Mouse (Mus musculus) granulocyte monocyte progenitor cell, adult 5-6 weeks (primary cell): ENCODE results near the gene Slc4a1. TPM values are rescaled to one million over a fixed set of nuclear protein-coding genes. Genes with fewer than 3 reads are reported as not detected.
"Not testable (repeated sequence)": the region's sequence is repeated elsewhere in the genome, so short reads cannot be mapped to it uniquely, and the experiment has no call there.

Experiments used
- ATAC-seq: replicated peaks from 2 replicates; pipeline ENCODE4 v1.8.0; 2016; ENCODE audit warnings: mild to moderate bottlenecking, moderate TSS enrichment, inconsistent platforms; ENCODE audit not compliant: poor library complexity, severe bottlenecking
- total RNA-seq, 2 experiments: library from RNA; stranded (forward) in 1 of 2; stranded (reverse) in 1 of 2; fragments of 200-712, 200-1000 nt in 1 of 2; fragments of >200 nt in 1 of 2; fragmentation: Nextera tagmentation in 1 of 2; gene quantifications; 2 replicates each; pipeline ENCODE4 v1.2.3; 2014 to 2017

The Slc4a1 gene
- not detected in 2 replicates for total RNA-seq (2014; fragmentation: Nextera tagmentation)
- total RNA-seq (2017), result under 0.01 and 1.6 TPM in 2 replicates

DNA sequence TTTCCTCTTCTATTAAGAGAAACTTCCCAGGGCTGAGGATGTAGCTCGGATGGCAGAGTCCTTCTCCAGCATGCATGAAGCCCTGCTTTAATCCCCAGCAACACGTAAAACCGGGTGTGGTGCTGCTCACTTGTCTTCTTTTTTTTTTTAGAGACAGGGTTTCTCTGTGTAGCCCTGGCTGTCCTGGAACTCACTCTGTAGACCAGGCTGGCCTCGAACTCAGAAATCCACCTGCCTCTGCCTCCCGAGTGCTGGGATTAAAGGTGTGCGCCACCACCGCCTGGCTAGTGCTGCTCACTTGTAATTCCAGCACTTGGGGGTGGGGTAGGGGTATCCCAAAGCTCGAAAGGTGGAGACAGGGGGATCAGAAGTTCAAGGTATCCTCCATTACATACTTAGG lies at the start of gene Slc4a1:
Gene Slc4a1, minus strand, starts transcription at position 101 of the 400 bp plus-strand sequence.
- not testable (repeated sequence) for ATAC-seq

DNA sequence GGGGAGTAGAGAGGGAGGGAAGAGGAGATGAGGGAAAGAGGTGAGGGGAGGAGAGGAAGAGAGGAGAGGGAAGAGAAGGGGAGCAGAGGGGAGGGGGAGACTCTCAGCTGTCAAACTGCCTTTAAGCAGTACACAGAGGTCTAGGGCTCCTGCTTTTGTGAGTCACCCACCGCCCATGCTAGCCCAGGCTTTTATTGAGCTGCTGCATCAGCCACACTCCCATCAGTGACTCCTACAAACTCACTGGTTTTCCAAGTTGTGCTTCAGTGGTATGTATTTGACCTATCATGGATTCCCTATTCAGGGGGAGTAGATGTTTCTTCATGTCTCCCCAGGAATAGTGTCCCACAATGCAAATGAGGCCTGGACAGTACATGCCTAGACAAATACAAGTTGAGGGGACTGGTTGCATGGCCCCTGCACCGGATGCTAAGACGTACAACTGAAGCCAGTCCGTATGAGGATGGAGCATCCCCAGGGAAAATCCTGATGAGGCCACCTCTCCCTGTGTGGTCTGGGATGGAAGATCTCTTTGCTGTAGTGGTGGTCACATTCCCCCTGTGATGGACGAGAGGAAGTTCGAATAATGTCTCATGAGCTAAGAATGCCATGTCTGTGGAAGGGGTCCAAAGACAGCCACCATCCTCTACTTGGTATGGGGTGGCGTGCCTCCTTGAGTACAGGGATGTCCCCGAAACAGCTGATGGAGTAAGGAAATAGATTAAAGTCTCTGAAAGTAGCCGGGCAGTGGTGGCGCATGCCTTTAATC lies 49.2 kb upstream of the Slc4a1 start:
- no peak for ATAC-seq

DNA sequence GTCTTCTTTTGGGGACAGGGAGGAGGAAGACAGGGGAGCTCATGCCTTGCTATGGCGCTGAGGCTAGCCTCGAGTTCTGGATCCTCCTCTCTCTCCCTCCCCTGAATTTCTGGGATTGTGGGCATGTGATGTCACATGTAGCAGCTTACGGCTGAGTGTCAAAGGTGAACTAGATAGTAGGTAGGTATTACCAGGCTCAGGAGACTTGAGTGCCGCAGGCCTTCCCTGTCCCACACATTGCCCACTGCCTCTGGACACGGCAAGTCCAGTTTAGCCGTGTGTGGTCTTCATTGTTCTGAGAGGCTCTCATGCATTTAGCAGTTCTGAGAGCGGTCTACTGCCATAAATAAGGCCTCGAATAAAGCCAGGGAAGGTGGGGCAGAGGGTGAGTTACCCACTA lies 47.1 kb upstream of the Slc4a1 start:
- ATAC-seq, result no peak

DNA sequence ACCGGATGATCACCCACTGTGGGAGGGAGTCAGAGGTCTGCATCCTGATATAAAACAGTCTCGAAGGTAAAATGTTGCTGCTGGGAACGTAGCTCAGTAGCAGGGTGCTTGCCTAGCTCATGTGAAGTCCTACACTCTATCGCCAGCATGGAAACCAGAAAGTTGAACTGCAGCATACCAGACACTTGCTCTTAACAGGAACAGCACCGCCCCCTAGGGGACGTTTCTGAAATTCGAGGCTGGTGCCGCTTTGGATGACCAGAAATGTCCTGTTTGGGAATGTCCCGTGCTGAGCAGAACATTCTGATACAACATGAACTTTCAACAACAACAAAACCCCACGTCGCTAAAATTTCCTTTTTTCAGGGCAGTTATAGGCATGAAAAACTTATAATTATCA lies 45.7 kb upstream of the Slc4a1 start:
- ATAC-seq, result peak; percentile 16; the same call in 1 of the 2 replicates

DNA sequence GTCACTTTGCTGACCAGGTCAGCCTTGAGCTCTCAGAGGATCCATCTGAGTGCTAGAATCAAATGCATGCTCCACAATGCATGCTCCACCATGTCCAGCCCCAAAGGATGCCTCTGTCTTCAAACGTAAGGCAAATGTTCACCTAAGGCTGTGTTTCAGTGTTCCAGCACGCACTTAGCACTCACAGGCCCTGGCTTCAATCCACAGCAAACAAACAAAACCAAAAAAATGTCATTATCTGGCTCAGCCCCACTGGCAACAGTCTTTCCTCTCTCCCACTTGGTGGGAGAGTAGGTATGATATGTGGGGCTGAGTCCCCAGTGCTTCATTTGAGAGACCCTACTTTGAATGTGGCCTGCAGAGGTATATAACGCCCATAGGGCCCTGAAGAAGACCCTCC lies 45.1 kb upstream of the Slc4a1 start:
- ATAC-seq, result no peak

DNA sequence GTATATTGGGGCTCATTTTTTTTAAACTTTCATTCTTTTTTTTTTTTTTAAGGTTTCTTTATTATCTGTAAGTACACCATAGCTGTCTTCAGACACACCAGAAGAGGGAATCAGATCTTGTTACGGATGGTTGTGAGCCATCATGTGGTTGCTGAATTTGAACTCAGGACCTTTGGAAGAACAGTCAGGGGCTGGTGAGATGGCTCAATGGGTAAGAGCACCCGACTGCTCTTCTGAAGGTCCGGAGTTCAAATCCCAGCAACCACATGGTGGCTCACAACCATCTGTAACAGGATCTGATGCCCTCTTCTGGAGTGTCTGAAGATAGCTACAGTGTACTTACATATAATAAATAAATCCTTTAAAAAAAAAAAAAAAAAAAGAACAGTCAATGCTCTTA lies 44.3 kb upstream of the Slc4a1 start:
- not testable (repeated sequence) for ATAC-seq

DNA sequence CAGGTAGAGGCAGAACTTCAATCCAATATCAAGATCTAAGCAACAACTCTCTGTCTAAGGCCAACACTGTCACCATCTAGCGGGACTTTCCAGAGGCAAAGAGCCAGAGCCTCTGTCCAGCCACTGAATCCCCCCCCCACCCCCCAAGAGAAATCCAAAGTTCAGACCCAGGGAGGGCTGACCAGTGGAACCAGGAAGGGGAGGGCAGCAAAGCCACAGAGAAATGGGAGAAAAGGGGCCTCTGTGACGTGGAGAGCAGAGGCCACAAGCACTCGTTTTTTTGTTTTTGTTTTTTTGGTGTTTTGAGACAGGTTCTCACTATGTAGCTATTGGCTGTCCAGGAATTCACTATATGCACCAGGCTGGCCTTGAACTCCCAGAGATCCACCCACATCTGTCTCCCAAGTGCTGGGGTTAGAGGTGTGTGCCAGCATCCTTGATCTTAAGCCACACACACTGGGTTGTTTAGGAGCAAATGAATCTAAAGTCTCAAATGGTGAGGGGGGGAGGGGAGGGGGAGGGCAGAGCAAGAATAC lies 43.9 kb upstream of the Slc4a1 start:
- no peak for ATAC-seq

DNA sequence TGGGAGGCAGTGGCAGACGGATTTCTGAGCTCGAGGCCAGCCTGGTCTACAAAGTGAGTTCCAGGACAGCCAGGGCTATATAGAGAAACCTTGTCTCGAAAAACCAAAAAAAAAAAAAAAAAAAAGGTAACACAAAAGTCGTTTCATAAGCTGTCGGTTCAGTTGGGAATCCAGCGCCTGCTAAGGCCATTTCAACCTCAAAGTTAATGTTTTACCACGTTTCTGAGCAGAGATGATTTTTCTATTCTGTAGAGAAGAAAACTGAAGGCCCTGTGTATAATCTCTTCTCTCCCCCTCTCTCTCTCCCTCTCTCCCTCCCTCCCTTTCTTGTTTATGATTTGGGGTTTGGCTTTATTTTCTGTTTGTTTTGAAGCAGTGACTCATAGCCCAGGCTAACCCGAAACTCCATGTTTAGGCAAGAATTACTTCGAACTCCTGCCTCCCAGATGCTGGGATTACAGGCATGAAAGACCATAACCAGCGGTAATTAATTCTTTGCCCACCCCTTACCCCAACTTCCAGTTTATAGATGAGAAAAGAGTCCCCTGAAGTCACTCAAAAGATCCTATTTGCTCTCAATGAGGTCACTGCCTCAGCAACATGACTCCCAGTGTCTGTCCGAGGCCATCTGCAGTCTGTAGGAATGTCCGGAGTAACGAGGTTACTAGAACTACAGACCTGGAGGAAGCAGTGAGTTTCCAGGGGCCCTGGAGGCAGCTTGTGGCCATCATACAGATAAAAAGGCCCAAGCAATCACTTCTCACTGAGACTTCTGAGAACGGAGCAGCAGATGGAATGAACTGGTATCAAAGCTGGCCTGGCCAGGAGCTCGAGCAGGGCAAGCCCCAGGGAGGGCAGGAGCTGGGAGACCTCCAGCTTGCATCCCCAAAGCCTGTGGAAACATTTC lies 43.1 kb upstream of the Slc4a1 start:
- no peak for ATAC-seq

DNA sequence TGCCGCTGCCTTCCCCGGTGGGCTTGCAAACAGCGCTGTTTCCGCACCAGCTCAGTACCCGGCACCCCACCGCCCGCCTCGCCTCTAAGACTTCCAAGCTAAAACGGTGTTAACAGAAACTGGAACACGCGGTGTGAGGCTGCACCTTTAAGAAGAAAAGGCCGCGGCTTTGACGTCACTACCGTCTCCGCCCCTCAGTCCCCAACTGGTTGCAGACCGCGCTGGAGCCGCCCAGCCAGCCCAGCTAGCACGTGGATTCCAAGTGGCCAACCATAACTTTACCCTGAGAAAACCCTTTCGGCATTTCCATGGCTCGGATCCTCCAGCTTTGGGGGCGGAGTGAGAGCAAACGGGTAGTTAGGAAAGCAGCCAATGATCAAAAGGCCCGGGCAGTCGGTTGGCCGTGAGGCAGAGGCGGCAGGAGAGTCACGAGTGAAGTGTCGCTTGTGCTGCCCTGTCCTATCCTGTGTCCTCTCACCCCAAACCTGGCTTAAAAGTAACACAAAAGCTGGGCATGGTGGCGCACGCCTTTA lies 42.4 kb upstream of the Slc4a1 start:
- peak; percentile 83 for ATAC-seq

DNA sequence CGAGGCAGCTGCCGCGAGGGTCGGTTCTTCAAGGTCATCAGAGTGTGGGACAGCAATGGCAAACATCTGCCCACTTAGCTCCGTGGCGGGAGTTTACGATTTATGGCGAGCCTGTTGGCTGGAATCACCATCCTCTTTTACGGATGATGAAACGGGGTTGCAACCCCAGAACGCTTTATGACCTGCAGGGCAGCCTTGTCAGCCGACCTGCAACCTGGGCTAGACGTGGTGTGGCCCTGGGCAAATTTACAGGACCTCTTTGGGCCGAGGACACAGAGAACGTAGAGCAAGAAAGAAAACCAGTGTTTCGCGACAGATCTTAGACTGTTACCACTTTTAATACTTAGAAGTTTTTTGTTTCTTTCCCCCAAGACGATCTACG lies 41.8 kb upstream of the Slc4a1 start, which contains the start of gene Slc25a39:
Gene Slc25a39, minus strand, starts transcription at position 113 of the 382 bp plus-strand sequence.
- ATAC-seq, result peak; percentile 2

DNA sequence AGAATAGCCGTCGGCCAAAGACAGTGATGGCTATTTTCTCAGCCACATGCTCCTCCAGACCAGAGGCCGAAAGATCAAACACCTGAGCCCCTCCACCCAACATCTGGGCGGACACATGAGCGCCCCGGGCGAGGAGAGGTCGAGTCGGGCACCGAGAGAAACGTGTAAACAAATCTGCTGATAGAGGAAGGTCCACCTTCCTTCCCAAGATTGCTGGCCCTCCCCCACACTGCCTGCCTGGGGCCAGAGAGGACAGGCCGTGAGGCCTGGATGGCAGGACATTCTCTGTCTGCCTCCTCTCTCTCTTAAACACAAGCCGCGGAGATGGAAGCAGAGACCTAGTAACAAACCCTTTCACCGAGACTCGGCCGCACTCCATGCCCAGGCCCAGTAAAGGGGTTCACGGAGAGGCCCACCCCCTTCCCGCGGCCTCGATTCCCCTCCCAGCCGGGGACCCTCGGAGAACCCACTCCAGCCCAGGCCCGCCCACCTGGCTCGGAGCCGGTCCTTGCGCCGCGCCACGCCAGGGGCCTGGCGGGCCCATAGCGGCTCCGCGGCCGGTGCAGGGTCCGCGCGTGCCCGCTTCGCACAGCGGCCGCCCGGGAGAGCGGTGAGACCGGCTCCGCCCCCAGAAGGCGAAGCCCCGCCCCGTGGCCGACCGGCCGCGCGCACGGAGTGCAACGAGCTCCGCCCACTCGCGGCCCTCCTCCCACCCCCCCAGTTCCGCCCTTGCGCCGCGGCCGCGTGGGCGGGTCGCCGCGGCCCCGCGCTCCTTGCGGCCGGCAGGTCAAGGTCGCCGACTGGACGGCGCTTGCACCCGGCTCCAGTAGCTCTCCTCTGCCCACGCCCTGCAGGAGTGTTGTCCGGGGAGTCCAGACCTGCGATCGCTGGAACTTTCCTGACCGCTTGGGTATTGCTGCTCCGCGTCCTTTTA lies 41.2 kb upstream of the Slc4a1 start:
- peak; percentile 57 for ATAC-seq

DNA sequence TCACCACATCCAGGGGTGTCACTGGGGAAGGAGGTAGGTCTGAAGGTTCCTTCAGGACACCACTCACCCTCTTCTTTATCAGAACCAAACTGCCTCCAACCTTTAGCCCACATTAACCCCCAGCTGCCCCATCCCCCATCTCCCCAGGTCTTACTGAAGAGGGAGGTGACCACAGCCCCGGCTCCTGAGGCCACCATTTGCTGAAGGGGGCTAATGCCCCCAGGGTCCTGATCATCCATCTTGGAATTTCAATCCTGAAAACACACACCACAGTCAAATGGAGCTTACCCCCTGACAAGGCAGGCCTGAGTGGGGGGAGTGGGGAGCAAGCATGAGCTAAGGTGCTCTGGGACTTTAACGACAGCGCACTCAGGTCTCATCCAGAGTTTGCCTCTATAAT lies 40.4 kb upstream of the Slc4a1 start:
- ATAC-seq, result no peak

DNA sequence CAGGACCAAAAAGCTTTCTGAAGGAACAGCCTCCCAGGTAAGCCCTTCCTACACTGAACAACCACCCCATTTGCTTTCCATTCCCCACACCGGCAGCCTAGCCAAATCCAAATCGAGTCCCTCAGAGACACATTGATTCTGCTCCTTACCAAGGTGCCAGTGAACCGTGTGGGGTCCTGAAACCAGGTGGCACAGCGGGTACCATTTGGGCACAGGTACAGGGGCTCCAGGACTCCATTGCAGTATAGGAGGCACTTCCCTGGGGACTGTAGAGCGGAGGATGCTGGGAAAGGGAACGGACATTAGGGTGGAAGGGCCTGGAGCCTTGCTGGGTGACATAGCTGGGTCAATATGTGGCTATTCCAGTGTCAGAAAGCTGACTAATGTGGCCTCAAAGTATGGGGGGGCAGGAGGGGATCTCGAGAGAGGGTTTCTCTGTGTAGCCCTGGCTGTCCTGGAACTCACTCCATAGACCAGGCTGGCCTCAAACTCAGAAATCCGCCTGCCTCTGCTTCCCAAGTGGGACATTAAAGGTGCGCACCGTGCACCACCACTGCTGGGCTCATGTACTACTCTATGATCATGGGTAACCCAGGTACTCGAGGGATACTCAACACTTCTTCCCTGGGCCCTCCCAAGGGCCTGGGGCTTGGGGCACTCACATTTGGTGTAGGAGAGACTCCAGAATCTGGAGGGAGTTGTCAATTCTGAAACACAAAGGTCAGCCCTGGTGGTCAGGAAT lies 39.7 kb upstream of the Slc4a1 start:
- ATAC-seq, result no peak

DNA sequence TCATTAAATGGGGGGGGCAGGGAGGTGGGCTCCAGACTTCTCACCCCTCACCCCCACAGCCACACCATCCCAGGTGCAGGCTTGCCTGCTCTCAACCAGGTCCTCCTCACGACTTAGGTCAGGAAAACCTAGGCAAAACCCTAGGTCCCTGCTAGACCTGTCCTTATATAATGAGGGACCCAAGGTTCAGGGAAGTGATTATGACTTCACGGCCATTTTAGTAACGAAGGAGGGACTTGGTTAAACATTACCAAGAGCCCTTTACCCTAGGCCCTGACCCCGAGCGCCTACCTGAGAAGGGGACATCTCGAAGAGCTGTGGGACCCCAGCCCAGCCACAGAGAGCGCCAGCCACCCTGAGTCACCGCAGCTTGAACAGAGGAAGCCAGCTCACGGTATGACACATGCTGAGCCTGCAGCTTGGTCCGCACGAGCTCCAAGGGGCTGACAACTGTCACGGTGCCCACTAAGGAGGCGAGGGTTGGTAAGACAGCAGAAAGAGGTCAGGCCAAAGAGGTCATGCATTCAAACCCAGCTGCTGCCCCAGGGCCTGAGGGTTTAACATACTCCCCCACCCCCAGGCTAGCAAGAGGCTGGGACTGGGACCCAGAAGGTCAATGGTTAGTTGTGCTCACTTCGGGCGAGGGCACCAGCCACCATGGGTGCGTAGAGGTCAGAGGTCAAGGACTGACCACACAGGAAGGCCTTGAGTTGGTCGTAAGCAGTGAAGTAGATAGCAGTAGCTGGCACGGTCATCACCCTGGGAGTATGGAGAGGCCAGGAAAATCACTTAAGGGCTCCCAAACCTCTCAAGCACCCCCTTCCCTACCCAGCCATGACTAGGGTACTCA lies 38.4 kb upstream of the Slc4a1 start:
- no peak for ATAC-seq

DNA sequence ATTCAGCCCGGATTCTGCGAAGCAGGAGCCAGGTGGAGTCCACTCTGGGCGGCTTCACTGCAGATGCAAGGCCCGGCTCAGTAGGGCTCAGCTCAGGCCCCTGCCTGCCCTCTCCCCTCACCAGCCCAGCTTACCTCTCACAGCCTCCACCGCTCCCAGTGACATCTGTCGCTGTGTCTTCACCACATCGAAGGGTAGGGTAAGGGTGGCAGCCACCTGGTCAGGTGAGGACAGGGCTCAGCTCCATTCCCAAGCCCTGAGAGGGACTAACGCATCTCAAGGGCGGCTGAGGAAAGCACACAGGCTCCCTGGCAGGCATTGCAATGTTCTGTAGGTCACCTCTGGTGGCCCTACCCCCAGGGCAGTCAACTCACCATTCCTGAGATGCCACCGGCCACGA lies 37.7 kb upstream of the Slc4a1 start:
- no peak for ATAC-seq

DNA sequence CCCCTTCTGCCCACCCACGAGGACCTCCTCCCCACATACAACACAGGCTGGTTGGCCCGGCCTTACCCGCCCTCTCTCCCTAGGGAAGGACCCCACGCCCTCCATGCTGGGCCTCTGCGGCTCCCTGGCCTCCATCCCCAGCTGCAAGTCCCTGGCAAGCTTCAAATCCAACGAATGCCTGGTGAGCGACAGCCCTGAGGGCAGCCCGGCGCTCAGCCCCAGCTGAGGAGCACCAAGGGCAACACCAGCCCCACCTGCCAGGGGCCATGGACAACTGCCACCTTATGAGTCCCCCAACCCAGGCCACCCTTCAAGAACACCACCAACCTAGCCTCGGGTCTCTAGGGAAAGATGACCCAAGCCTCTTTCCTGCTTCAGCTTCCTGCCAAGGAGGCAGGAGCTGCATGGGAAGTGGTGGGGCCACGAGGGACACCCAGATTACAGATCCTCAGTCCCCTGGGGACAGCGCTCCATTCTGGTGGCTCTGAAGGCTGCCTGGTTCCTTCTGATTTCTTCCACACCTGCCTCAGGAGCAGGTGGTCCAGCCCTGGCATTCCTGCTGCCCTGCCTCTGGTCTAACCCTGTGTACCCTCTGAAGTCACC lies 36.0 kb upstream of the Slc4a1 start:
- no peak for ATAC-seq

DNA sequence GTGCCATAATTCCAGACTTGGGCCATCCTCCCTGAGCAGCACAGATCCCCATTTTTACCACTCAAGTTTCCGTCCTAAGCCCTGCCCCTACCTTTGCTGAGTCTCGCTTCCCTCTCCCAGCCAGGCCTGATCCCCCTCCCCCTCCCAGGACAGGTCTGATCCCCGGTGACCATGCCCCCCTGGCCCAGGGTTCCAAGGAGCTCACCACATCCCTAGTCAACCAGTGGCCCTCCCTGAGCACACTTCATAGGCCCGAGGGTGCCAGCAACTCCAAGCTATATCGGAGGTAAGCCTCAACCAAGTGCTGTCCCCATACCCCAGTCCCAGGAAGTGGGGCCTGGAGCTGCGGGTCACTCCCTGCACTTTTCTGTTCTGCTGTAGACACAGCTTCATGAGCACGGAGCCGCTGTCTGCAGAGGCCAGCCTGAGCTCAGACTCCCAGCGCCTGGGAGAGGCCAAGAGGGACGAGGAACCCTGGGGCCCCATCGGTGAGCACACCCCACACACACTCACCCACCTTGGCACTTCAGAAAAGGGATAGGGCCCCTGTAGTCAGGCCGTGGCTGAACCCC lies 34.6 kb upstream of the Slc4a1 start:
- ATAC-seq, result no peak
